Mouse (Mus musculus) myocyte (in vitro differentiated cells): ENCODE results near the gene Hhat.

ENCODE experiments used
- CEBPB ChIP-seq: IDR thresholded peaks from 2 replicates; pipeline ENCODE4 v1.6.1; 2011; ENCODE audit warnings: mild to moderate bottlenecking, moderate library complexity; ENCODE audit not compliant: poor library complexity, insufficient read depth, severe bottlenecking
- E2F4 ChIP-seq: IDR thresholded peaks from one replicate; pipeline ENCODE4 v1.6.1; 2011; ENCODE audit warnings: mild to moderate bottlenecking, control low read depth, moderate library complexity; ENCODE audit not compliant: insufficient read depth
- MAX ChIP-seq: IDR thresholded peaks from one replicate; pipeline ENCODE4 v1.6.1; 2011; ENCODE audit warnings: low read depth, mild to moderate bottlenecking, control low read depth
- MYOD1 ChIP-seq, 3 experiments: IDR thresholded peaks; one replicate each; pipeline ENCODE4 v1.6.1; 2011; ENCODE audit warnings: control low read depth in 2 of 3, low read depth in 2 of 3, mild to moderate bottlenecking in 2 of 3, moderate library complexity in 1 of 3; ENCODE audit not compliant: insufficient read length in 2 of 3, control insufficient read depth in 1 of 3
- MYOG ChIP-seq, 3 experiments: IDR thresholded peaks; one replicate each; pipeline ENCODE4 v1.6.1; 2011; ENCODE audit warnings: control low read depth in 2 of 3, low read depth in 2 of 3, mild to moderate bottlenecking in 2 of 3; ENCODE audit not compliant: insufficient read length in 2 of 3, control insufficient read depth in 1 of 3, insufficient read depth in 1 of 3
- POLR2A ChIP-seq: IDR thresholded peaks from one replicate; pipeline ENCODE4 v1.6.1; 2011; ENCODE audit warnings: low read depth, mild to moderate bottlenecking, control low read depth, moderate library complexity; ENCODE audit not compliant: insufficient read length
- POLR2AphosphoS2 ChIP-seq: IDR thresholded peaks from one replicate; pipeline ENCODE4 v1.6.1; 2011; ENCODE audit warnings: low read depth, control low read depth; ENCODE audit not compliant: insufficient read length
- REST ChIP-seq: IDR thresholded peaks from one replicate; pipeline ENCODE4 v1.6.1; 2011; ENCODE audit warnings: mild to moderate bottlenecking, control low read depth, moderate library complexity; ENCODE audit not compliant: insufficient read depth, insufficient read length
- SRF ChIP-seq: IDR thresholded peaks from one replicate; pipeline ENCODE4 v1.6.1; 2011; ENCODE audit warnings: low read depth; ENCODE audit not compliant: control insufficient read depth, insufficient read length
- TCF12 ChIP-seq: IDR thresholded peaks from one replicate; pipeline ENCODE4 v1.6.1; 2011; ENCODE audit warnings: mild to moderate bottlenecking, control low read depth; ENCODE audit not compliant: poor library complexity, insufficient read depth, severe bottlenecking
- TCF3 ChIP-seq: IDR thresholded peaks from one replicate; pipeline ENCODE4 v1.6.1; 2011; ENCODE audit warnings: low read depth, control low read depth; ENCODE audit not compliant: insufficient read length
- USF1 ChIP-seq: IDR thresholded peaks from one replicate; pipeline ENCODE4 v1.6.1; 2011; ENCODE audit warnings: low read depth, mild to moderate bottlenecking, control low read depth, moderate library complexity

- TF ChIP-seq POLR2A (no peak), MAX (no peak), CEBPB (no peak), MYOD1 (IDR thresholded peaks at IDR 0.05; ENCODE audit: control insufficient read depth in 1 of 3, insufficient read length in 2 of 3, low read depth in 2 of 3) (no peak), MYOG (IDR thresholded peaks at IDR 0.05; ENCODE audit: control insufficient read depth in 1 of 3, insufficient read depth in 1 of 3, insufficient read length in 2 of 3, low read depth in 2 of 3) (no peak), TCF12 (no peak), POLR2AphosphoS2 (no peak), REST (no peak), E2F4 (no peak), SRF (no peak), USF1 (no peak), TCF3 (no peak)
These were observed 70.5 kb downstream of the Hhat start for GRCm38 (mm10) chr1:192700339-192701073.
